9 mouse cellular contexts compared by ENCODE assay signal in genomic region chr13:91094196-91094595, GRCm38 (mm10).
A peak's percentile ranks its signal among the peaks of the same experiment; 100 is the strongest.
DNase-seq lines count a peak whose midpoint lies in the region; ATAC-seq and TF ChIP-seq lines count a peak whose summit lies in the region.
"Had no signal": no experiment of that assay in that cellular context is flagged by ENCODE, and none has a peak within 500 bp of the region (broad histone marks: within the 10 kb centered on the region; RNA-seq: fewer than 3 reads in every experiment).

No protein-coding gene starts in this region.

- TF ChIP-seq CTCF in spleen, adult 2 months (IDR thresholded peaks at IDR 0.05; ENCODE audit: extremely low read depth, insufficient read depth, insufficient read length, insufficient replicate concordance) = no peak
- no peak for TF ChIP-seq CTCF in small intestine, adult 2 months (IDR thresholded peaks at IDR 0.05; ENCODE audit: extremely low read depth, insufficient read length, insufficient replicate concordance, low read depth, low read length)

- no peak for TF ChIP-seq POLR2A in spleen, adult 2 months (IDR thresholded peaks at IDR 0.05; ENCODE audit: low read depth, low read length)
- TF ChIP-seq POLR2A in small intestine, adult 2 months (IDR thresholded peaks at IDR 0.05; ENCODE audit: low read depth, low read length) = no peak

- H3K9ac ChIP-seq in limb, embryonic 12.5 days (replicated peaks) = no peak overlapping the region

- H3K4me3 ChIP-seq in heart, embryonic 10.5 days = no peak overlapping the region
- no peak overlapping the region for H3K4me3 ChIP-seq in spleen, adult 2 months (ENCODE audit: extremely low read depth, insufficient read depth, insufficient read length)
- no peak overlapping the region for H3K4me3 ChIP-seq in limb, embryonic 12.5 days (replicated peaks)
- no peak overlapping the region for H3K4me3 ChIP-seq in small intestine, adult 2 months (ENCODE audit: low read depth, low read length)

- peak overlapping the region; percentile 38 for H3K27ac ChIP-seq in heart, embryonic 10.5 days
- peak overlapping the region; percentile 2; the same call in 1 of the 2 replicates for H3K27ac ChIP-seq in spleen, adult 2 months (ENCODE audit: insufficient read depth, low read length)
- peak overlapping the region; percentile 69 for H3K27ac ChIP-seq in limb, embryonic 12.5 days
- H3K27ac ChIP-seq in small intestine, adult 2 months (ENCODE audit: insufficient read depth, low read depth, low read length) = peak overlapping the region; percentile 9; the same call in 1 of the 2 replicates

- ATAC-seq in limb, embryonic 12.5 days (ENCODE audit: insufficient number of reproducible peaks, insufficient read depth, low FRiP score, low TSS enrichment, low read depth) = peak; percentile 69; the same call in 1 of the 2 replicates

- no peaks in the 10 kb centered on the region for H3K9me3 ChIP-seq in heart, embryonic 10.5 days
- no peaks in the 10 kb centered on the region for H3K9me3 ChIP-seq in limb, embryonic 12.5 days

- no peak for DNase-seq in heart, embryonic 10.5 days (ENCODE audit: low spot score)
- DNase-seq in heart, postnatal 14 days = no peak
- peak in 1 of 2 experiments; percentile 51 for DNase-seq in spleen, adult 2 months (ENCODE audit: low read depth in 1 of 2, low spot score in 2 of 2)
- no peak for DNase-seq in spleen, postnatal 4 days (ENCODE audit: low spot score in 2 of 2)
- DNase-seq in urinary bladder, postnatal 25 days (ENCODE audit: low spot score) = no peak
- DNase-seq in gastrocnemius, adult 8-10 months (ENCODE audit: low spot score in 2 of 2) = no peak

- 51% methylated on average over 7 of the region's 7 CpGs for WGBS in heart, embryonic 10.5 days
- WGBS in spleen, adult 2 months = 14% methylated on average over 7 of the region's 7 CpGs
- WGBS in limb, embryonic 12.5 days = 29% methylated on average over 7 of the region's 7 CpGs
- 60% methylated on average over 7 of the region's 7 CpGs for WGBS in small intestine, adult 2 months

- H3K27me3 ChIP-seq in heart, embryonic 10.5 days (ENCODE audit: insufficient read depth, poor library complexity, severe bottlenecking) = no peaks in the 10 kb centered on the region
- no peaks in the 10 kb centered on the region for H3K27me3 ChIP-seq in spleen, adult 2 months (ENCODE audit: control insufficient read depth, insufficient read depth, low read length)
- H3K27me3 ChIP-seq in limb, embryonic 12.5 days = no peaks in the 10 kb centered on the region
- H3K27me3 ChIP-seq in small intestine, adult 2 months (ENCODE audit: control insufficient read depth, insufficient read depth, low read length) = no peaks in the 10 kb centered on the region
- H3K27me3 ChIP-seq: CH12.LX had no signal

- intact Hi-C loops in heart, postnatal 14 days (cut with DNase I) = loop anchor here (5.0 to 10.0 kb wide), 2 partner anchors 127 to 271 kb away; no protein-coding TSS in a partner anchor

- 0 out of 2 replicates have a peak overlapping the region, but pooled peaks have one; percentile 17 for H3K4me2 ChIP-seq in limb, embryonic 12.5 days

- H3K4me1 ChIP-seq in heart, embryonic 10.5 days = peaks cover 8% of the 10 kb centered on the region; the same call in 1 of the 2 replicates
- H3K4me1 ChIP-seq in spleen, adult 2 months (ENCODE audit: control insufficient read depth, insufficient read depth, insufficient read length) = peaks cover 2% of the 10 kb centered on the region; the same call in 1 of the 2 replicates
- peaks cover 14% of the 10 kb centered on the region for H3K4me1 ChIP-seq in limb, embryonic 12.5 days (replicated peaks)
- no peaks in the 10 kb centered on the region for H3K4me1 ChIP-seq in small intestine, adult 2 months (ENCODE audit: control insufficient read depth, insufficient read depth, insufficient read length, low read length)

- H3K36me3 ChIP-seq in heart, embryonic 10.5 days = no peaks in the 10 kb centered on the region
- H3K36me3 ChIP-seq in spleen, adult 2 months (ENCODE audit: control insufficient read depth, insufficient read depth, low read length) = no peaks in the 10 kb centered on the region
- no peaks in the 10 kb centered on the region for H3K36me3 ChIP-seq in limb, embryonic 12.5 days
- no peaks in the 10 kb centered on the region for H3K36me3 ChIP-seq in small intestine, adult 2 months (ENCODE audit: control insufficient read depth, insufficient read depth, low read length)

Comparison
In these comparisons a context has a peak if more than half of its experiments do, and no peak if none do; other contexts are left out.
1. H3K27ac ChIP-seq: peak in every context shown above with its lines; median percentile 69 in limb, embryonic 12.5 days; 38 in heart, embryonic 10.5 days; 9 in small intestine, adult 2 months; 2 in spleen, adult 2 months.